Mouse (Mus musculus): ENCODE data around the gene Cbx5. TPM values are rescaled to one million over a fixed set of nuclear protein-coding genes. Genes with fewer than 3 reads are reported as not detected.
A peak's percentile ranks its signal among the peaks of the same experiment; 100 is the strongest.
"Not testable (repeated sequence)": the region's sequence is repeated elsewhere in the genome, so short reads cannot be mapped to it uniquely, and the experiment has no call there.

Gene Cbx5
- total and polyA plus RNA-seq, 3 experiments, result 94.9 to 171 (median 128) TPM

- no peak for TF ChIP-seq CTCF (conservative IDR thresholded peaks at IDR 0.05 in 1 of 2, IDR thresholded peaks at IDR 0.05 in 1 of 2; ENCODE audit: low read depth in 2 of 2, low read length in 2 of 2)
- TF ChIP-seq GABPA (IDR thresholded peaks at IDR 0.05; ENCODE audit: insufficient replicate concordance, low read depth, low read length), result no peak
- no peak for TF ChIP-seq MAZ (IDR thresholded peaks at IDR 0.05; ENCODE audit: low read depth, low read length)
- TF ChIP-seq ZMIZ1 (IDR thresholded peaks at IDR 0.05; ENCODE audit: low read depth, low read length), result no peak
- TF ChIP-seq SMC3 (IDR thresholded peaks at IDR 0.05; ENCODE audit: low read depth, low read length), result no peak
- TF ChIP-seq IRF4 (IDR thresholded peaks at IDR 0.05; ENCODE audit: low read depth, low read length), result no peak
- TF ChIP-seq NRF1 (IDR thresholded peaks at IDR 0.05; ENCODE audit: low read depth, low read length), result no peak
Observed at GRCm38 (mm10) chr15:103242885-103243284, 3.3 kb upstream of the Cbx5 start (continued).

DNA sequence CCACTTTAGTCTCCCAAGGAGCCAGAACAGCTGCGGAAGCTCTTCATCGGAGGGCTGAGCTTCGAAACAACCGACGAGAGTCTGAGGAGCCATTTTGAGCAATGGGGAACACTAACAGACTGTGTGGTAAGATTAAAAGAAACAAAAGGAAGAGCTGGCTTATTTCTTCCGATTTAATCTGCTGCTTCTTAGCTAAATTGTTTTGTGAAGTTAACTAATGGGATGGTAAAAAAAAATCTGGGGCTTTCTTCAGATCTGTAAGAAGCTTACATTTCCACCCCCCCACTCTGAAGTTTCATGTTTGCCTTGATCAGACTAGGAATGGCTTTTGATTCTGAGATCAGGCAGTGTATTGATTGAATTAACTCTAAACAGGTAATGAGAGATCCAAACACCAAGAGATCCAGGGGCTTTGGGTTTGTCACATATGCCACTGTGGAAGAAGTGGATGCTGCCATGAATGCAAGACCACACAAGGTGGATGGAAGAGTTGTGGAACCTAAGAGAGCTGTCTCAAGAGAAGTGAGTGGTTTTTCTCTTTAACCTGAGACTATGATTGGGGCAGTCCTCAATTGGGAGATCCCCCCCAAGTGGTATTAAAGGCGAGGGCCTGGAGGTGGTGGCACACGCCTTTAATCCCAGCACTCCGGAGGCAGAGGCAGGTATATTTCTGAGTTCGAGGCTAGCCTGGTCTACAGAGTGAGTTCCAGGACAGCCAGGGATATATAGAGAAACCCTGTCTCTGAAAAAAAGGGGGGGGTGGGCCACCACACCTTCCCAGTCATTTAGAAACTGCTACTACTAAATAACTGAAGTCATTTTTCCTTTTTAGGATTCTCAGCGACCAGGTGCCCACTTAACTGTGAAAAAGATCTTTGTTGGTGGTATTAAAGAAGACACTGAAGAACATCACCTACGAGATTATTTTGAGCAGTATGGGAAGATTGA lies 1.7 kb upstream of the Cbx5 start:
- peak overlapping the region; percentile 81 for H3K27ac ChIP-seq (ENCODE audit: insufficient read depth, low read depth)
- H3K9ac ChIP-seq (ENCODE audit: insufficient read depth, low read depth), result peak overlapping the region; percentile 96
- H3K9me3 ChIP-seq (replicated peaks; ENCODE audit: low read length); H3K27me3 ChIP-seq (replicated peaks); dilution Hi-C loops (cut with MboI; ENCODE audit: extremely low pct_ligation_motif_present, extremely low pct_unique_long_range_greater_than_20kb, low sequenced_read_pairs); in situ Hi-C loops (cut with MboI; ENCODE audit: low pct_ligation_motif_present, low pct_unique_long_range_greater_than_20kb, low sequenced_read_pairs): not testable (repeated sequence)
- H3K79me2 ChIP-seq (replicated peaks; ENCODE audit: control insufficient read depth, extremely low read depth, insufficient read depth, poor library complexity, severe bottlenecking), result peaks cover 68% of the 10 kb centered on the region
- peaks cover 0 to 33% of the 10 kb centered on the region in 2 experiments; a peak in 2 of 4 replicates for H3K4me1 ChIP-seq (ENCODE audit: control insufficient read depth in 1 of 2, insufficient read depth in 2 of 2)
- peak overlapping the region; percentile 59 to 77 (median 74) for H3K4me3 ChIP-seq (replicated peaks in 1 of 3; ENCODE audit: low read depth in 2 of 3, low read length in 2 of 3, poor library complexity in 1 of 3)
- H3K36me3 ChIP-seq (replicated peaks in 1 of 2; ENCODE audit: control insufficient read depth in 1 of 2, insufficient read depth in 1 of 2, low read length in 1 of 2), result peaks cover 37 to 48% of the 10 kb centered on the region in 2 experiments
- DNase-seq (ENCODE audit: extremely low read depth), result peak; percentile 76
- peak overlapping the region; percentile 97; the same call in 1 of the 2 replicates for H3K4me2 ChIP-seq (ENCODE audit: insufficient read depth, low read depth, poor library complexity, severe bottlenecking)
- TF ChIP-seq TCF12 (IDR thresholded peaks at IDR 0.05; ENCODE audit: low read depth, low read length) (peak; percentile 33; the same call in 1 of the 2 replicates), SIN3A (IDR thresholded peaks at IDR 0.05; ENCODE audit: low read length) (peak; percentile 86), MAX (IDR thresholded peaks at IDR 0.05; ENCODE audit: low read length) (0 out of 2 replicates have a peak, but pooled peaks have one; percentile 11), JUN (IDR thresholded peaks at IDR 0.05; ENCODE audit: insufficient read depth, low read depth, low read length) (peak; percentile 90), RCOR1 (conservative IDR thresholded peaks at IDR 0.05; ENCODE audit: low read depth, low read length) (0 out of 2 replicates have a peak, but pooled peaks have one; percentile 71), POLR2AphosphoS2 (IDR thresholded peaks at IDR 0.05; ENCODE audit: low read depth, low read length) (peak; percentile 20; the same call in 1 of the 2 replicates), JUND (conservative IDR thresholded peaks at IDR 0.05; ENCODE audit: low read depth, low read length) (peak; percentile 90), POLR2A (IDR thresholded peaks at IDR 0.05; ENCODE audit: low read depth, low read length) (peak; percentile 56; the same call in 1 of the 2 replicates), NELFE (IDR thresholded peaks at IDR 0.05; ENCODE audit: low read depth, low read length) (0 out of 2 replicates have a peak, but pooled peaks have one; percentile 55), BHLHE40 (IDR thresholded peaks at IDR 0.05; ENCODE audit: low read depth, low read length) (peak; percentile 44), IRF4 (IDR thresholded peaks at IDR 0.05; ENCODE audit: low read depth, low read length) (peak; percentile 94), ETS1 (conservative IDR thresholded peaks at IDR 0.05; ENCODE audit: low read depth, low read length) (peak; percentile 59), MEF2A (IDR thresholded peaks at IDR 0.05; ENCODE audit: borderline replicate concordance, low read depth, low read length) (peak; percentile 97), EP300 (IDR thresholded peaks at IDR 0.05; ENCODE audit: low read length) (peak; percentile 68), ZNF384 (IDR thresholded peaks at IDR 0.05; ENCODE audit: low read depth, low read length) (peak; percentile 72), MXI1 (IDR thresholded peaks at IDR 0.05; ENCODE audit: low read depth, low read length) (peak; percentile 63), MAZ (IDR thresholded peaks at IDR 0.05; ENCODE audit: low read depth, low read length) (0 out of 2 replicates have a peak, but pooled peaks have one; percentile 45), MYC (IDR thresholded peaks at IDR 0.05; ENCODE audit: low read depth, low read length) (peak; percentile 54; the same call in 1 of the 2 replicates), ZMIZ1 (IDR thresholded peaks at IDR 0.05; ENCODE audit: low read depth, low read length) (peak; percentile 64)

Measured in CH12.LX (cell line).